Mouse (Mus musculus) forebrain, embryonic 14.5 days (tissue): Measurements from ENCODE around the gene Olfml2a. TPM values are rescaled to one million over a fixed set of nuclear protein-coding genes. Genes with fewer than 3 reads are reported as not detected.
A peak's percentile ranks its signal among the peaks of the same experiment; 100 is the strongest.

Source experiments
- ATAC-seq: fragments of 200-750 bp; cut with Nextera tagmentation; 2 replicates; pipeline ENCODE4 v1.8.0; 2017; ENCODE audit warnings: mild to moderate bottlenecking, moderate library complexity
- DNase-seq: peaks from one replicate; pipeline ENCODE4 v3.0.0-alpha.2; 2015; ENCODE audit warnings: low spot score
- H3K27ac ChIP-seq: fragments of 300-500 bp; sonication (generic); 2 replicates; pipeline ENCODE4 v1.5.1; 2014; ENCODE audit warnings: low read depth, mild to moderate bottlenecking, control low read depth, low read length, moderate library complexity
- H3K27me3 ChIP-seq: fragments of 300-500 bp; sonication (generic); replicated peaks from 2 replicates; pipeline ENCODE4 v1.6.1; 2014; ENCODE audit warnings: low read length, control low read depth, mixed read lengths; ENCODE audit not compliant: control insufficient read depth, insufficient read depth
- H3K36me3 ChIP-seq: fragments of 300-500 bp; sonication (generic); 2 replicates; pipeline ENCODE4 v1.6.1; 2014; ENCODE audit warnings: low read length, control low read depth; ENCODE audit not compliant: control insufficient read depth, insufficient read depth
- H3K4me1 ChIP-seq: fragments of 300-500 bp; sonication (generic); 2 replicates; pipeline ENCODE4 v1.6.1; 2014; ENCODE audit warnings: antibody characterized with exemption, low read length, control low read depth; ENCODE audit not compliant: control insufficient read depth, insufficient read depth
- H3K4me2 ChIP-seq: fragments of 300-500 bp; sonication (generic); 2 replicates; pipeline ENCODE4 v1.6.1; 2014; ENCODE audit warnings: mild to moderate bottlenecking, control low read depth, low read length
- H3K4me3 ChIP-seq: fragments of 300-500 bp; sonication (generic); 2 replicates; pipeline ENCODE4 v1.5.1; 2014; ENCODE audit warnings: low read depth, low read length, control low read depth
- H3K9ac ChIP-seq: fragments of 300-500 bp; sonication (generic); 2 replicates; pipeline ENCODE4 v1.6.1; 2014; ENCODE audit warnings: mild to moderate bottlenecking, low read length, control low read depth, moderate library complexity
- H3K9me3 ChIP-seq: fragments of 300-500 bp; sonication (generic); replicated peaks from 2 replicates; pipeline ENCODE4 v1.6.1; 2016; ENCODE audit warnings: low read length, control low read depth, mixed read lengths; ENCODE audit not compliant: control insufficient read depth
- WGBS: fragments of 180-500 bp; shearing (Covaris S2); extraction: QIAGEN DNeasy Blood & Tissue Kit; methylation state at CpG from one replicate; pipeline ENCODE4 v1.1.7; 2014; 5-methylcytosine and 5-hydroxymethylcytosine counted together
- polyA plus RNA-seq: library from polyadenylated mRNA; unstranded; fragments of >200 nt; fragmentation: Nextera tagmentation; extraction: Ambion mirVana; gene quantifications from 2 replicates; pipeline ENCODE4 v1.2.1, GENCODE M21; 2014

Olfml2a gene
- polyA plus RNA-seq, 1 experiment from 2014 or later, result 1.9 TPM

DNA sequence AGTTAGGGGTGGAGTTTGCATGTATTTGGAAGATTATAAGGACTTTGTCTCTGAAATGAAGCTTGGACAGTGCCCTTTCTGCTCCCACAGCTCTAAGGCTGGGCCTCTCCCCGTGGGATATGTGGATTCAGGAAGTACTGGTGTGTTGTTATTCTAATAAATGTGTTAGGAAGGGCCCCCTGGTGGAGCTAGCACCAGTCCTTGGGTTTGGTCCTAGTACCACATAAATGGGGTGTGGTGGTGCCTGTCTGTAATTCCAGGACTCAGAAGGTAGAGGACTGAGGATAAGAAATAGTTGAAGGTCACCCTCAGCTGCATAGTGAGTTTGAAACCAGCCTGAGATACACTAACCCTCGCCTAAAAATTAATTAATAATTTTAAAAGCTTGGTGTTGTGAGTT lies 41.4 kb downstream of the Olfml2a start:
- ATAC-seq (no peak), DNase-seq (no peak)
- H3K4me2 ChIP-seq, result no peak overlapping the region
- no peaks in the 10 kb centered on the region for H3K4me1 ChIP-seq
- no peak overlapping the region for H3K4me3 ChIP-seq
- H3K9me3 ChIP-seq, result no peaks in the 10 kb centered on the region
- H3K36me3 ChIP-seq, result no peaks in the 10 kb centered on the region
- H3K27ac ChIP-seq, result no peak overlapping the region
- WGBS, result 49% methylated on average over 2 of the region's 2 CpGs
- no peaks in the 10 kb centered on the region for H3K27me3 ChIP-seq
- H3K9ac ChIP-seq, result no peak overlapping the region

DNA sequence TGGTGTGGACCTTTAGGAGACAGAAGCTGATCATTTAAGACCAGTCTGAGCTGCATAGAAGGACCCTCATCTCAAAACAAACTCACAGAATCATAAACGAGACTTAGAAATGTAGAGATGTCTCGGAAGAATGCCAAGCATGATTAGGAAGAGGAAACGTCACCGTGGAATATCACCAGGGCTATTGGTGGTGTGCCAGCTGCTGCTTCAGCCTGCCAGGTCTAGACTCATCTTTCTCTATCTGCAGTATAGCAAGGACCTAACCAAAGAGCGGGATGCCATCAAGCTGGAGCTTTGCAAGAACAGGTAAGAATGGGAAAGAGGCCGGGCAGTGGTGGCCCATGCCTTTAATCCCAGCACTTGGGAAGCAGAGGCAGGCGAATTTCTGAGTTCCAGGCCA lies 41.9 kb downstream of the Olfml2a start:
- H3K4me1 ChIP-seq, result no peaks in the 10 kb centered on the region
- no peak overlapping the region for H3K27ac ChIP-seq
- H3K9me3 ChIP-seq, result no peaks in the 10 kb centered on the region
- ATAC-seq (no peak), DNase-seq (peak; percentile 27)
- H3K27me3 ChIP-seq, result no peaks in the 10 kb centered on the region
- H3K36me3 ChIP-seq, result no peaks in the 10 kb centered on the region
- WGBS, result 75% methylated on average over 7 of the region's 7 CpGs
- H3K4me3 ChIP-seq, result no peak overlapping the region
- H3K4me2 ChIP-seq, result no peak overlapping the region
- no peak overlapping the region for H3K9ac ChIP-seq

DNA sequence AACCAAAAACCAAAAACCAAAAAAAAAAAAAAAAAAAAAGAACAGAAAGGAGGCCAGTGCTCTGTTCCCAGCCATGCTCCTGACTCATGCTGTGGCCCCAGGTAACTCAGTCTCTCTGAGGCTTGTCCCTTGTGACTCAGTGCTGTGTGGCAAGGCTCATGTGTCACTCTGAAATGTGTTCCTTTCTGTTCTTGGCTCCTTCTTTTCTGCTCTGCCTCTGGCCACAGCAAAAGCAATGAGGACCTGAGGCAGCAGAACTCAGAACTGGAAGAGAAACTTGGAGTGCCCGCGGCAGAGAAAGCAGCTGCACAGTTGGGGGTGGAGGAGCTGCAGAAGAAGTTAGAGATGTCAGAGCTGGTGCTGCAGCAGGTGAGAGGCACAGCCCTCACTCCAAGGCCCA lies 42.4 kb downstream of the Olfml2a start:
- 53% methylated on average over 2 of the region's 2 CpGs for WGBS
- H3K27ac ChIP-seq, result no peak overlapping the region
- no peaks in the 10 kb centered on the region for H3K36me3 ChIP-seq
- DNase-seq (no peak), ATAC-seq (no peak)
- no peaks in the 10 kb centered on the region for H3K27me3 ChIP-seq
- H3K4me2 ChIP-seq, result no peak overlapping the region
- no peak overlapping the region for H3K4me3 ChIP-seq
- no peaks in the 10 kb centered on the region for H3K9me3 ChIP-seq
- no peaks in the 10 kb centered on the region for H3K4me1 ChIP-seq
- H3K9ac ChIP-seq, result no peak overlapping the region

DNA sequence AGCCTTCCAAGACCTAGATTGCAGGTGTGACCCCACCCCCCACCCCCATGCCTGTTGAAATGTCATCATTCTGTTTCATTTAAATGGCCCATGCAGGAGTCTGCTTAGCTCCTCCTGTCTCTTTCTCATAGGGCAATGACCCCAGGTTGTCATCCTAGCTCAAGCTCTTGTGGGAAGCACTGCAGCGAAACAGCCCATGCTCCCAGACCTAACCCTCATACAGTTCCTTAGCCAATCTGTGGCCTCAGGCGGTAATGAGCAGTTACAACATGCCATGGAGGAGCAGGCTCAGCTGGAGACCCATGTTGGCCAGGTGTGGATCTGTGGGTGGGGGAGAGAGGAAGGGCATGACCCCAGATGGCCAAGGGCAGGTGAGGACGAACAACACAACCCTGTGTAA lies 43.4 kb downstream of the Olfml2a start:
- no peak overlapping the region for H3K27ac ChIP-seq
- H3K9me3 ChIP-seq, result no peaks in the 10 kb centered on the region
- no peak overlapping the region for H3K4me2 ChIP-seq
- no peaks in the 10 kb centered on the region for H3K36me3 ChIP-seq
- H3K4me1 ChIP-seq, result no peaks in the 10 kb centered on the region
- no peak overlapping the region for H3K4me3 ChIP-seq
- no peaks in the 10 kb centered on the region for H3K27me3 ChIP-seq
- no peak overlapping the region for H3K9ac ChIP-seq
- DNase-seq (no peak), ATAC-seq (no peak)
- WGBS, result 84% methylated on average over 3 of the region's 3 CpGs

DNA sequence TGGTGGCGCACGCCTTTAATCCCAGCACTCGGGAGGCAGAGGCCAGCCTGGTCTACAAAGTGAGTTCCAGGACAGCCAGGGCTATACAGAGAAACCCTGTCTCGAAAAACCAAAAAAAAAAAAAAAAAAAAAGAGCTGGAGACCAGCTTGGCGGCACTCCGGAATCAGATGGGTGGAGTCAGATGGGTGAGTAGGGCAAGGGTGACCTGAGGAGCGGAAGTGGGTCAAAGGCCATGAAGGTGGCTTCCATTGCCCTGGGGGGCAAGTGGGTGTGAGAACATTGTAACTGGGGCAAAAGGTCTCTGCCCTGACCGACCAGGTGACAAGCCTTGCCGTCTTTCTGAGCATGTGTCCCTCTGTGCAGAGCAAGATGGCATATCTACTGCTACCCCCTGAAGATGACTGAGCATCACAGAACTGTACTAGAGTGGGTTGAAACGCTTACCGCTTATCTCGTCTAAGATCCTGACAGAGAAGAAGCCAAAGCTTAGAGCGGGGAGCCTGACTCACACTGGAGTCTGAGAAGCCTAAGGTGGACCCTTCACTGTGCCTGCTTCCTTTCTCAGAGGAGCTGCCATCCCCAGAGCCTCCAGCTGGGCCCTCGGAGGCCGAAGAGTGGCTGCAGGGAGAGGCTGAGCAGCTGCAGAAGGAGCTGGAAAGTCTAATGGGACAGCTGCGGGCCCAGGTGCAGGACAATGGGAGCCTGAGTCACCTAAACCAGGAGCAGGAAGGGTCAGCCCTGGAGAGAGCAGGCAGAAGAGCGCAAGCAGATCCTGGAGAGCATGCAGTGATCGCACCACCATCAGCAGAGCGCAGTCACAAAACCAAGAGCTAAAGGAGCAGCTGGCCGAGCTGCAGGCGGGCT lies 44.4 kb downstream of the Olfml2a start:
- Histone ChIP-seq H3K36me3 (no peaks in the 10 kb centered on the region), H3K27me3 (no peaks in the 10 kb centered on the region), H3K4me3 (no peak overlapping the region), H3K4me1 (no peaks in the 10 kb centered on the region), H3K9ac (no peak overlapping the region), H3K4me2 (no peak overlapping the region), H3K9me3 (no peaks in the 10 kb centered on the region), H3K27ac (no peak overlapping the region)
- no peak for ATAC-seq
- DNase-seq, result no peak
- WGBS, result 90% methylated on average over 21 of the region's 21 CpGs

DNA sequence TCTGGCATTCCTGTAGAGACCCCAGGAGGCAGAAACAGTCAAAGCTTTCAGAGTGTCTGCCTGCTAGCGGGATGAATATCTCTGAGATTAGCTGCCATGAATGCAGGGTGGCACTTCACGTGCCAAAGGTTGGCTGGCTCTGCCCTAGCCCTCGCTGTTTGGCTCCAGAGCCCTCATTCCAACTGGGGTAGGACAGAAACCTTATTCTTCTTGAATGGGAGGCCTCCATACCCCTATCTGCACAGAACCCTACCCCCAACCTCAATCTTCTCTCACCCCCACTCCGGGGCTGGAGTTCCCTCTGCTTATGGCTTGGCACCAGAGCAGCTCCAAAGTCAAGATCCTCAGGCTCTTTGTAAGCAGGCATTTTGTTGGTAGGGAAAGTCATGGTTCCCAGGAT lies 46.1 kb downstream of the Olfml2a start:
- Histone ChIP-seq H3K4me1 (no peaks in the 10 kb centered on the region), H3K27ac (no peak overlapping the region), H3K4me2 (no peak overlapping the region), H3K9ac (no peak overlapping the region), H3K4me3 (no peak overlapping the region), H3K27me3 (no peaks in the 10 kb centered on the region), H3K9me3 (no peaks in the 10 kb centered on the region), H3K36me3 (no peaks in the 10 kb centered on the region)
- DNase-seq (no peak), ATAC-seq (no peak)
- WGBS, result 54% methylated on average over 4 of the region's 4 CpGs

DNA sequence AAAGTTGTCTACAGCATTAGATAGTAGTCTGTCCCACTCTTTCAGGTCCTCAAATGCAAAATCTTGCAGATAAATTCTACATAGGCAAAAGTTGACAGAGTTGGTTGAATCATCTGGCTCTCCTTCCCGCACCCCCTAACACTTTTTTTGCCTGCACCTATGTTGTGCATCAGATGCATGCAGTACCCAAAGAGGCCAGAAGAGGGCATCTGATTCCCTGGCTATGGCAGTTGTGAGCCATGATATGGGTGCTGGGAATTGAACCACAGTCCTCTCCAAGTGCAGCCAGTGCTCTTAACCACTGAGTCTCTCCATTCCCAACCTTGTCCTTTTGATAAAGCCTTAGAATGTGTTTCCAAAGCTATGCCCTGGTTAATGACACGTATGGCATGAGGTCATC lies 51.7 kb downstream of the Olfml2a start:
- 0 out of 2 replicates have a peak, but pooled peaks cover 2% of the 10 kb centered on the region for H3K9me3 ChIP-seq
- no peaks in the 10 kb centered on the region for H3K36me3 ChIP-seq
- no peaks in the 10 kb centered on the region for H3K27me3 ChIP-seq
- ATAC-seq, result no peak
- H3K27ac ChIP-seq, result no peak overlapping the region
- WGBS, result 97% methylated on average over 2 of the region's 2 CpGs
- H3K4me3 ChIP-seq, result no peak overlapping the region
- H3K9ac ChIP-seq, result no peak overlapping the region
- no peak overlapping the region for H3K4me2 ChIP-seq
- no peak for DNase-seq
- no peaks in the 10 kb centered on the region for H3K4me1 ChIP-seq

DNA sequence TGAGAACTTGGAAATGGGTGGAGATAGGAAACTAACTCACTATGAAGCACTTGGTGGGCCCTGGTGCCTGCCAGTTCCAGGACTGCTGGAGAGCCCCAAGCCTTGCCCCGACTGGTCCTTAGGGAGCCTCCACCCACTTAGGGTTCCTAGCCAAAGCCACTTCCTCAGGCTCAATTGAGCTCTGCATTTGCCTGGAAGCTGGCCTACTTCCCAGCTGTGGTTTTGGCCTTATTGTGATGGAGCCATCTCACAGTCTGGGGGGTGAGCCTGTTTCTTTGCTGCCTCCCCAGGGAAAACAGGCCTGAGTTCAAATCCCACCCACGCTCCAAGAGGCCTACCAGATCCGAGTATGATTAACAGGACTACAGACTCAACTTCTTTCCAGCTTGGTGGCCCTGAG lies 54.8 kb downstream of the Olfml2a start:
- 0 out of 2 replicates have a peak, but pooled peaks cover 2% of the 10 kb centered on the region for H3K9me3 ChIP-seq
- no peak overlapping the region for H3K27ac ChIP-seq
- WGBS, result 83% methylated on average over 3 of the region's 3 CpGs
- H3K4me1 ChIP-seq, result no peaks in the 10 kb centered on the region
- H3K27me3 ChIP-seq, result no peaks in the 10 kb centered on the region
- no peaks in the 10 kb centered on the region for H3K36me3 ChIP-seq
- H3K4me3 ChIP-seq, result no peak overlapping the region
- no peak for DNase-seq
- no peak for ATAC-seq
- H3K9ac ChIP-seq, result no peak overlapping the region
- no peak overlapping the region for H3K4me2 ChIP-seq

DNA sequence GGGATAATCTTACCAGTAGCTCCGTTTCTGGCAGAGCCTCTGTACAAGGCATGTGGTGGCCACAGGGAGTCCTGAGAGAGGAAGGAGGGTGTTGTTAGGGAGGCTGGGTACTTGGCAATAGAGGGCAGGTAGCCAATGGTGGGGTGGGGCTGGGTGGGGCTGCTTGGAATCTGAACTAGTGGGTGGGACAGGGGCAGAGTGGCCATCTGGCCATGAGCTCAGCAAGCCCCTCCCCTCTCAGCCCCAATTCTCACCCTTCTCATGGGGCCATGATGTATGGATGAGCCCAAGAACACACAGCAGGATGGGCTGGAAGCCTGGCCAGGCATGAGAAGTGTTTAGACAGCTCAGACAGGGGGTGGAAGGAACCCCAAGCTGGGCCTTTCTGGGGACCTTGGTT lies 55.6 kb downstream of the Olfml2a start:
- H3K36me3 ChIP-seq, result no peaks in the 10 kb centered on the region
- no peak overlapping the region for H3K4me3 ChIP-seq
- DNase-seq, result no peak
- no peak overlapping the region for H3K9ac ChIP-seq
- WGBS, result 67% methylated on average over 1 of the region's 1 CpGs
- 0 out of 2 replicates have a peak, but pooled peaks cover under 1% of the 10 kb centered on the region for H3K4me1 ChIP-seq
- H3K27me3 ChIP-seq, result no peaks in the 10 kb centered on the region
- ATAC-seq, result no peak
- no peak overlapping the region for H3K27ac ChIP-seq
- no peak overlapping the region for H3K4me2 ChIP-seq
- 0 out of 2 replicates have a peak, but pooled peaks cover 2% of the 10 kb centered on the region for H3K9me3 ChIP-seq
